Mouse (Mus musculus): Measurements from ENCODE around the gene Gse1.

The Gse1 gene

GRCm38 (mm10) chr8:120504251-120505081 is 276.2 kb downstream of the Gse1 start:
- DNase-seq: peak; percentile 78

GRCm38 (mm10) chr8:120505082-120505511 is 276.8 kb downstream of the Gse1 start:
- peak; percentile 81 for DNase-seq

- DNase-seq: no peak
Observed at GRCm38 (mm10) chr8:120505619-120506310, 277.5 kb downstream of the Gse1 start.

GRCm38 (mm10) chr8:120506562-120506961 is 278.3 kb downstream of the Gse1 start:
- no peak for DNase-seq

- no peak for DNase-seq
Observed at GRCm38 (mm10) chr8:120507290-120507689, 279.0 kb downstream of the Gse1 start.

GRCm38 (mm10) chr8:120509136-120510034 is 281.1 kb downstream of the Gse1 start:
- no peak for DNase-seq

- DNase-seq: no peak
Observed at GRCm38 (mm10) chr8:120510035-120510416, 281.8 kb downstream of the Gse1 start.

- DNase-seq: no peak
Observed at GRCm38 (mm10) chr8:120510863-120511457, 282.7 kb downstream of the Gse1 start.

GRCm38 (mm10) chr8:120511737-120512136 is 283.5 kb downstream of the Gse1 start:
- DNase-seq: no peak

GRCm38 (mm10) chr8:120512326-120512725 is 284.1 kb downstream of the Gse1 start:
- DNase-seq: no peak

GRCm38 (mm10) chr8:120513145-120513544 is 284.9 kb downstream of the Gse1 start:
- no peak for DNase-seq

- DNase-seq: no peak
Observed at GRCm38 (mm10) chr8:120513638-120514461, 285.6 kb downstream of the Gse1 start.

- no peak for DNase-seq
Observed at GRCm38 (mm10) chr8:120515214-120515613, 287.0 kb downstream of the Gse1 start.

- DNase-seq: no peak
Observed at GRCm38 (mm10) chr8:120515650-120516049, 287.4 kb downstream of the Gse1 start.

GRCm38 (mm10) chr8:120516182-120516755 is 288.0 kb downstream of the Gse1 start:
- no peak for DNase-seq

- DNase-seq: no peak
Observed at GRCm38 (mm10) chr8:120517666-120518410, 289.6 kb downstream of the Gse1 start.

- DNase-seq: no peak
Observed at GRCm38 (mm10) chr8:120518736-120519534, 290.7 kb downstream of the Gse1 start.

GRCm38 (mm10) chr8:120520287-120520686 is 292.0 kb downstream of the Gse1 start:
- DNase-seq: no peak

GRCm38 (mm10) chr8:120520707-120521590 is 292.7 kb downstream of the Gse1 start:
- peak; percentile 80 for DNase-seq

Data from cerebellum, adult 8-10 months (tissue).